Mouse (Mus musculus) effector memory CD4-positive, alpha-beta T cell, adult 5 months (primary cell): ENCODE results near the gene Zfp36l1. TPM values are rescaled to one million over a fixed set of nuclear protein-coding genes. Genes with fewer than 3 reads are reported as not detected.

Experiments used
- polyA plus RNA-seq: library from polyadenylated mRNA; unstranded; fragments of 100-300 nt; shearing (Covaris generic); gene quantifications from one replicate; pipeline ENCODE4 v1.2.1, GENCODE M21; 2017

The Zfp36l1 gene
- 268 TPM for polyA plus RNA-seq

GRCm38 (mm10) chr12:80112852-80113551, at the start of gene Zfp36l1:
Gene Zfp36l1 (minus strand): TSS chr12:80113013.

Other genes with a start within 250 kb of the Zfp36l1 start
- 17.5 TPM for gene Actn1, start 147.4 kb upstream of the Zfp36l1 start, polyA plus RNA-seq